Mouse (Mus musculus): ENCODE data around the gene Dlg2.

The Dlg2 gene

DNA sequence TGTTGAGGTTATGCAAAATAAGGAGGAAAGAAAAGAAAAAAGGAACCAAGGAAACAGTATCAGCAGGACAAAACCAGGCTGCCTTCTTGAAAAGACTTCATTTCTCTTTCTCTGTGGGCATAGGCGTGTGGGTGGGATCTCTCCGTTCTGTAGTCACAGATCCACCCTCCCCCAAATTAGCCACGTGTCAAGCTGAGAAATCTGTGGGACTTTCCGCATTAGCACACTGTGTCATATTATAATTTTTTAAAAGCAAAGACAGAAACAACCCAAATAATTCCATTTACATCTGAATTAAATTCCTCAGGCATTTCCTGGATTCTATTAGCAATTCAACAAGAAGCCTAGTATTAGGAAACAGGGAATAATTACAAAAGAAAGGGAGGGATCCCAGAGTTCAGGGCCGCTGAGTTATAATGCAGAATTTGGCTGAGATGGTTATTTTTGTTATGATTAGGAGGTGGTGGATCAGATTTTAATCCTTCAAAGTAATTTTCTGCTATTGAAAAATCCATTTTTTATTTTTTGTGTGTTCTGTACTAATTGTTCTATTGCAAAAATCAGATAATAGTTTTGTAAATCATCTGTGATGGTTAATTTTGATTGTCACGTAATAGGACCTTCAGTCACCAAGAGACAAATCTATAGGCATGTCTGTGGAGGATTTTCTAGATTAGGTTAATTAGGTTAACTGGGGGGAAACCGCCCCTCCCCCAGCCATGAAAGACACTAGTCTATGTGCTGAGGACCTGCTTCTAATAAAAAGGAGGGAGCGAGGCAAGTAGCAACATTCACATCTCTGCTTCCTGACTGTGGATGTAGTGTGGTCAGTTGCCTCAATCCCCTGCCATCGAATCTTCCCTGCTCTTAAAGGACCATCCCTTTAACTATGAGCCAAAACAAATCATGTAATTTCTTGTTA is 63.3 kb downstream of the Dlg2 start:
- DNase-seq (ENCODE audit: low spot score in 2 of 2): no peak

DNA sequence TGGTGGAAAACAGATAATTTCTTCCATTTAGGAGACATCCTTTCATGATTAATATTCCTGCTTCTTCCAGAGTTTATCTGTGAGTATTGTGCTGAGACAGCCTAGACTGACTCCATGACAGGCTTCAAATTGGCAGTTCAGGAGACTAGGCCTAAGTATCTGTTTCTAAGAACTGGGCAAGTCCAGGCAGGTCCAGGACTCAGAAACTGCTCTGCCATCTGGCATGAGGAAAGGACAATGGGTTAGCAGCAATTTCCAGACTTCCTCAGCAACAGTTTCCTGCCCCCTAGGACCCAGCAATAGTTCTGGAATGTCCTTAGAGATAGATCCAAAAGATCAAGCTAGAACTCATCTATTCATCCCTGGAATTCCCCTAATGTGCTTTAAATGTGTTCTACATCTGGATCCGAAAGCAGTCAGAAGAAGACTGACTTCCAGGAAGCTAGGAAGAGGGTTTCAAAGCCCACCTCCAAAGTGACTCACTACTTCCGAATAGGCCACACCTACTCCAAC is 64.4 kb downstream of the Dlg2 start:
- no peak for DNase-seq (ENCODE audit: low spot score in 2 of 2)

DNA sequence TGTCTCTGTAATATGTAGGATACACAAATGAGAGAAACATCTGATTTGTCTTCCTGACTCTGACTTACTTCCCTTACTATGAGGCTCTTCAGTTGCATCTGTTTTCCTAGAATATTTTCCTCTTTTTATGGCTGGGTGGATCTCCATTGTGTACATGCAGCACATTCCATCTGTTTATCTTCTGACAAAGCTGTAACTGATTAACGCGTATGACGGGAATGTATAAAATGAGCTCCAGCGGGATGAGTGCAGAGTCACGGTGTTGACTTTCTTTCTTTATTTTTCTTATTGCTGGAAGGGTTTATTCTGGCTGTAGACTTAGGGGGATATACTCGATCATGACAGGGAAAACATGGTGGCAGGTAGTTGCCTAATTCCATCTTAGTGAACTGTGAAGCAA is 76.9 kb downstream of the Dlg2 start:
- no peak for DNase-seq (ENCODE audit: low spot score in 2 of 2)

GRCm38 (mm10) chr7:90554421-90554820 is 77.9 kb downstream of the Dlg2 start:
- no peak for DNase-seq (ENCODE audit: low spot score in 2 of 2)

GRCm38 (mm10) chr7:90569130-90569529 is 92.7 kb downstream of the Dlg2 start:
- DNase-seq (ENCODE audit: low spot score in 2 of 2): no peak

GRCm38 (mm10) chr7:90587795-90588194 is 111.3 kb downstream of the Dlg2 start:
- no peak for DNase-seq (ENCODE audit: low spot score in 2 of 2)

DNA sequence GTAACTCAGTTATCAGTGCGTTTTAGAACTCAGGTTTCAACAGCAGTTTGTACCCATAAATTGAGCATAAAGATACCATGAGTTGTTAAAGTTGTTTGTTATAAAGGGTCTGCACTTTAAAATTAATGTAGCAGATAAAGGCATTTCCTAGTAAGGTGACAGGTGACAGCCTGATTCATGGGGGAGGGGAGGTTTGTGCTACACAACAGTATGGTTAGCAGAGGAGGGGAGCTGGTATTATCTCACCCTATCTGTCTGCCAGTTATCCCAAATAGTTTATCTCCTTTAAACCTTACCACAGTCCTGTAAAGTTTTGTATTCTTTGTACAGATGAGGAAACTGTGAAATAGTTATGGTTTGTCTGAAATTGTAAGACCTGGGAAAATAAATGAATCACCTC is 111.8 kb downstream of the Dlg2 start:
- DNase-seq (ENCODE audit: low spot score in 2 of 2): no peak

GRCm38 (mm10) chr7:90609764-90610163 is 133.3 kb downstream of the Dlg2 start:
- DNase-seq (ENCODE audit: low spot score in 2 of 2): no peak

DNA sequence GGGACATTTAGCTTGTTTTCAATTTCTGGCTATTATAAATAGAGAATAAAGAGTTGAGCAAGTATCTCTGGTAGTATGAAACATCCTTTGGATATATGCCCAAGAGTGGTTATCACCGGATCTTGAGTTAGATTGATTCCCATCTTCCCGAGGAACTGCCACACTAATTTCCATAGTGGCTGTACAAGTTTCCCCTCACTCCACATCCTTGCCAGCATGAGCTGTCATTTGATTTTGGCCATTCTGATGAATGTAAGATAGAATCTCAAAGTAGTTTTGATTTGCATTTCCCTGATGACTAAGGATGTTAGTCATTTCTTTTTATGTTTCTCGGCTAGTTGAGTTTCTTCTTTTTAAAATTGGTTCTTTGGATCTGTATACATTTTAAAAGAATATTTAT is 154.1 kb downstream of the Dlg2 start:
- no peak for DNase-seq (ENCODE audit: low spot score in 2 of 2)

DNA sequence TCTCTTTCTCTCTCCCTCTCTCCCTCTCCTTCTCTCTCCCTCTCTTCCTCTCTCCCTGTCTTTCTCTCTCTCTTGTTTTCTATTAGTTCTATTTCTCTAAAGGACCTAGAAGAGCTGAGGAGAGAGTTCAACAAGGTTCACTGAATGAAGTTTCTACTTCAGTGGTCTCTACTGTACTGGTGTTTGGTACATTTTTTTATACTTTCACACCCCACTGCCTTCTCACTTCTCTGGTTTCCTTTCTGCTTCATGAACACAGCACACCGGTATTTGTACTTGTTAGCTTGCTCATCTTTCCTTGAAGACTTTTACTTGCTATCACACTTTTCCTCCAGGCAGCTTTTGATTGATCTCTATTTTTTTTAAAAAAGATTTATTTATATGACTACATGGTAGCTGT is 173.0 kb downstream of the Dlg2 start:
- DNase-seq (ENCODE audit: low spot score in 2 of 2): no peak

GRCm38 (mm10) chr7:90651128-90651527 is 174.7 kb downstream of the Dlg2 start:
- DNase-seq (ENCODE audit: low spot score in 2 of 2): no peak

DNA sequence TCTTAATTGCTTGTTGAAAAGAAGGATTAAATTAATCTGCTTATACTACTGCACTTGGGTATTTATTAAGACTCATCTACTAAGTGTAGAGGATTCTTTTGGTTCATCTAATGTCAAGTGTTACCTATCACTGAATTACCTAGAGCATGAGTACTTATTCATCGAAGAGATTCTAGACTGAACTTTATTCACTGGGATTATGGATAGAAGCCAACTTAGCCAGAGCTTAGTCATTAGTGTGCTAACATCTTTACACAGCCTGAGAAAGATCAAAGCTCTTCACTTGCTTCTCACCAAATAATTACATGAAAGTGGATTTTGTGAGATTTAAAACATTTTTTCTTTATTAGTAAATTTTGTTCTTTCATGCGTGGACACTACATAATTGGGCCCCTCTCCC is 175.1 kb downstream of the Dlg2 start:
- no peak for DNase-seq (ENCODE audit: low spot score in 2 of 2)

GRCm38 (mm10) chr7:90658593-90658992 is 182.1 kb downstream of the Dlg2 start:
- no peak for DNase-seq (ENCODE audit: low spot score in 2 of 2)

- DNase-seq (ENCODE audit: low spot score in 2 of 2): no peak
Observed at GRCm38 (mm10) chr7:90694050-90694449, 217.6 kb downstream of the Dlg2 start.

DNA sequence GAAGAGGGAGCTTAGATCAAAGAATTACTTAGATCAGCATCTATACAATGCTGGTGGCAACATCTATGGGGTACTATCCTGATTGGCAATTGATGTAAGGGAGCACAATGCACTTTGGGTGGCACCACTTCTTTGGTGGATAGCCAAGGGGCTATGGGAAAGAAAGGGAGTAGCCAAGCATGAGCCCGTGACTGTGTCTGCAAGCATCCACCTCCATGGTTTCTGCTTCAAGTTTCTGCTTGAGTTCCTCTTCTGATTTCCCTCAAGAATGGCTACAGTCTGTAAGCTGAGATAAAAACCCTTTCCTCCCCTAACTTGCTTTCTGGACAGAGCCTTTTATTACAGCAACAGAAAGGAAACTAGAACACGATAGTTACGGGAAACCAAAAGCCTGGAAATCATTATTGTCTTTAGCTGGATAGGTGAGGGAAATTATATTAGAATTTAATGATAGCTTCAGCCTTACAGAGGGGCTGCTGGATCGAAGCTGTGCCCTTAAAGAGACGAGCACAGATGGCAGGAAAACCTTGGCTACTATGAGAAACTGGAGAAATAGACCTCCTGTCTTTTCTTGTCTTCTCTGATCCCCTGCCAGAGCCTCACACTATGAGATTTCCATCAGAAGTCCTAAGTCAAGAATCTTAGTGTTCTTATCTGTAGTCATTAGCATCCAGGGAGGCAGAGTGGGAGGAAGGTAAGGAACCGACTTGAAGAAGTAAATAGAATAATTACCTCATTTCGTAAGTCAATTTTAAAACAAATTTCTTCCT is 219.9 kb downstream of the Dlg2 start:
- no peak for DNase-seq (ENCODE audit: low spot score in 2 of 2)

- no peak for DNase-seq (ENCODE audit: low spot score in 2 of 2)
Observed at GRCm38 (mm10) chr7:90703163-90703852, 226.8 kb downstream of the Dlg2 start.

GRCm38 (mm10) chr7:90703951-90704350 is 227.5 kb downstream of the Dlg2 start:
- no peak for DNase-seq (ENCODE audit: low spot score in 2 of 2)

DNA sequence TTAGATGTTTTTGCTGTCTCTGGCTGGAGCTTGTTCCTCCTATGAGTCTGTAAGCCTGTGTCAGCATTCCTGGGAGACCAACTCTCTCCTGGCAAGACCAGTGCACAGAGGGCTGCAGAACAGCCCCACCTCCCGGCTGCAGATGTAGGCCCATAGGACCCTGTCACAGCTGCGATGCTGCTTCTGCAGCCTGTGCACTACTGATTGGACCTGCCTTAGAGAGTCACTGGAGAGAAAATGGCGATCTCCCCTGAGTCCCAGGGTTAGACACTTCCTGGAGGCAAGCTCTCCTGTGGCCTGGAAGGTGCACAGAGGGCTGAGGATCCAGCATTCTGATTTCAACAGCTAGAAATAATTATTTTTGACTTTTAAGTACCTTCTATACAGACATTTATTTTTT is 257.6 kb downstream of the Dlg2 start:
- no peak for DNase-seq (ENCODE audit: low spot score in 2 of 2)

DNA sequence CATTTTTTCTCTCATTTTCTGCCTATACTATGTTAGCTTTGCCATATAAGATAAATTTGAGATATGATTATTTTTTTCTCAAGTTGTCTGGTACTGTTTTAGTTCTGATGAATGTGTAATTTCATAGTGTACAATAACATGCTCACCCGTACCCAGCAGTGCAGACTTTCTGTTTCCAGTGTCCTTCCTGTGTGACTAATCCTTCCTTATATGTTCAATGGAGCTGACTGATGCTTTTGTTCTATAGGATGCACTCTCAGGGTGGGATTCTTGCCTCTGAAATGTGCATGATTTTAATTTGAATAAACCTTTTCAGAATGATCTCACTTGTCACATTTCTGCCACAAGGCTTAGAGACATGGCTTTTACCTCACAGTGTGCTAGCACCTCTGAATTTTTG is 259.9 kb downstream of the Dlg2 start:
- no peak for DNase-seq (ENCODE audit: low spot score in 2 of 2)

- DNase-seq (ENCODE audit: low spot score in 2 of 2): no peak
Observed at GRCm38 (mm10) chr7:90748636-90749035, 272.2 kb downstream of the Dlg2 start.

- no peak for DNase-seq (ENCODE audit: low spot score in 2 of 2)
Observed at GRCm38 (mm10) chr7:90787945-90788344, 311.5 kb downstream of the Dlg2 start.

- DNase-seq (ENCODE audit: low spot score in 2 of 2): no peak
Observed at GRCm38 (mm10) chr7:90791522-90791921, 315.1 kb downstream of the Dlg2 start.
